21 mouse cellular contexts compared by ENCODE assay signal in genomic region chr7:118143123-118143522, GRCm38 (mm10). TPM values are rescaled to one million over a fixed set of nuclear protein-coding genes. Genes with fewer than 3 reads are reported as not detected.
A peak's percentile ranks its signal among the peaks of the same experiment; 100 is the strongest.
DNase-seq lines count a peak whose midpoint lies in the region; ATAC-seq lines count a peak whose summit lies in the region.
"Had no signal": no experiment of that assay in that cellular context is flagged by ENCODE, and none has a peak within 500 bp of the region (broad histone marks: within the 10 kb centered on the region; RNA-seq: fewer than 3 reads in every experiment).

No protein-coding gene starts in this region.

- ATAC-seq in common myeloid progenitor, adult 5-6 weeks (replicated peaks; ENCODE audit: low read depth, poor library complexity, severe bottlenecking) = 0 out of 2 replicates have a peak, but pooled peaks have one; percentile 22
- ATAC-seq in liver, embryonic 11.5 days (replicated peaks; ENCODE audit: low FRiP score) = peak; percentile 91
- ATAC-seq in liver, embryonic 15.5 days (ENCODE audit: insufficient read depth) = peak; percentile 95
- ATAC-seq in megakaryocyte-erythroid progenitor cell, adult 5-6 weeks (replicated peaks; ENCODE audit: low FRiP score, low TSS enrichment, poor library complexity, severe bottlenecking) = peak; percentile 95
- no peak for ATAC-seq in kidney, embryonic 15.5 days (replicated peaks; ENCODE audit: low FRiP score)
- no peak for ATAC-seq in heart, embryonic 12.5 days (ENCODE audit: insufficient number of reproducible peaks, low FRiP score)
- ATAC-seq: forebrain, postnatal 0 days; hindbrain, embryonic 16.5 days had no signal

- H3K36me3 ChIP-seq in liver, embryonic 11.5 days (ENCODE audit: control insufficient read depth, insufficient read depth, low read length) = peaks cover 24% of the 10 kb centered on the region; the same call in 1 of the 2 replicates
- peaks cover 67% of the 10 kb centered on the region for H3K36me3 ChIP-seq in liver, embryonic 15.5 days (replicated peaks)
- peaks cover 90% of the 10 kb centered on the region for H3K36me3 ChIP-seq in kidney, embryonic 15.5 days
- peaks cover 61% of the 10 kb centered on the region for H3K36me3 ChIP-seq in heart, embryonic 12.5 days

- H3K27me3 ChIP-seq in liver, embryonic 11.5 days (replicated peaks; ENCODE audit: control insufficient read depth, insufficient read depth, low read length) = no peaks in the 10 kb centered on the region
- no peaks in the 10 kb centered on the region for H3K27me3 ChIP-seq in liver, embryonic 15.5 days
- no peaks in the 10 kb centered on the region for H3K27me3 ChIP-seq in kidney, embryonic 15.5 days
- H3K27me3 ChIP-seq in heart, embryonic 12.5 days (replicated peaks) = no peaks in the 10 kb centered on the region
- H3K27me3 ChIP-seq: embryonic facial prominence, embryonic 15.5 days; forebrain, embryonic 12.5 days; heart, embryonic 13.5 days; hindbrain, embryonic 12.5 days had no signal

- H3K27ac ChIP-seq in liver, embryonic 11.5 days (ENCODE audit: low read depth, low read length) = peak overlapping the region; percentile 5; the same call in 1 of the 2 replicates
- H3K27ac ChIP-seq in liver, embryonic 15.5 days (replicated peaks) = peak overlapping the region; percentile 60
- no peak overlapping the region for H3K27ac ChIP-seq in kidney, embryonic 15.5 days
- H3K27ac ChIP-seq in heart, embryonic 12.5 days (ENCODE audit: poor library complexity, severe bottlenecking) = no peak overlapping the region
- H3K27ac ChIP-seq: embryonic facial prominence, embryonic 15.5 days; forebrain, embryonic 12.5 days; heart, embryonic 13.5 days; hindbrain, embryonic 12.5 days had no signal

- WGBS in liver, embryonic 11.5 days = 49% methylated on average over 4 of the region's 4 CpGs
- 29% methylated on average over 4 of the region's 4 CpGs for WGBS in liver, embryonic 15.5 days (ENCODE audit: insufficient replicate concordance)
- 90% methylated on average over 4 of the region's 4 CpGs for WGBS in kidney, embryonic 15.5 days
- 68% methylated on average over 4 of the region's 4 CpGs for WGBS in heart, embryonic 12.5 days

- peak overlapping the region; percentile 33; the same call in 1 of the 2 replicates for H3K4me2 ChIP-seq in liver, embryonic 11.5 days
- H3K4me2 ChIP-seq in liver, embryonic 15.5 days = peak overlapping the region; percentile 21
- no peak overlapping the region for H3K4me2 ChIP-seq in kidney, embryonic 15.5 days
- no peak overlapping the region for H3K4me2 ChIP-seq in heart, embryonic 12.5 days
- H3K4me2 ChIP-seq: embryonic facial prominence, embryonic 15.5 days; forebrain, embryonic 12.5 days; heart, embryonic 13.5 days; hindbrain, embryonic 12.5 days had no signal

- H3K4me1 ChIP-seq in liver, embryonic 11.5 days (replicated peaks; ENCODE audit: control insufficient read depth, insufficient read depth, low read length) = peaks cover 8% of the 10 kb centered on the region
- peaks cover 21% of the 10 kb centered on the region for H3K4me1 ChIP-seq in liver, embryonic 15.5 days (replicated peaks)
- H3K4me1 ChIP-seq in kidney, embryonic 15.5 days = no peaks in the 10 kb centered on the region
- no peaks in the 10 kb centered on the region for H3K4me1 ChIP-seq in heart, embryonic 12.5 days (replicated peaks)
- H3K4me1 ChIP-seq: embryonic facial prominence, embryonic 15.5 days; forebrain, embryonic 12.5 days; heart, embryonic 13.5 days; hindbrain, embryonic 12.5 days had no signal

- no peak overlapping the region for H3K4me3 ChIP-seq in liver, embryonic 11.5 days (ENCODE audit: low read depth, low read length)
- H3K4me3 ChIP-seq in liver, embryonic 15.5 days (replicated peaks) = no peak overlapping the region
- no peak overlapping the region for H3K4me3 ChIP-seq in kidney, embryonic 15.5 days (replicated peaks)
- H3K4me3 ChIP-seq in heart, embryonic 12.5 days = no peak overlapping the region
- H3K4me3 ChIP-seq: embryonic facial prominence, embryonic 15.5 days; forebrain, embryonic 12.5 days; heart, embryonic 13.5 days; hindbrain, embryonic 12.5 days had no signal

- H3K9ac ChIP-seq in liver, embryonic 11.5 days (ENCODE audit: low read depth, low read length) = no peak overlapping the region
- no peak overlapping the region; the same call in 1 of the 2 replicates for H3K9ac ChIP-seq in liver, embryonic 15.5 days
- no peak overlapping the region for H3K9ac ChIP-seq in kidney, embryonic 15.5 days
- H3K9ac ChIP-seq in heart, embryonic 12.5 days = no peak overlapping the region
- H3K9ac ChIP-seq: embryonic facial prominence, embryonic 15.5 days; forebrain, embryonic 12.5 days; forebrain, postnatal 0 days; heart, embryonic 13.5 days; hindbrain, embryonic 12.5 days had no signal

- no peak for DNase-seq in liver, embryonic 11.5 days (ENCODE audit: low spot score)
- DNase-seq in cerebellum, postnatal 25 days = no peak
- no peak for DNase-seq in embryo, embryonic 11 days
- DNase-seq: adrenal gland, adult 8-10 months; adrenal gland, postnatal 36 days; cerebellum, adult 11-12 months; cerebellum, adult 9-10 months; cerebellum, postnatal 36 days; forebrain, postnatal 0 days; gastrocnemius, postnatal 14 days; heart, postnatal 4 days had no signal

- no peaks in the 10 kb centered on the region for H3K9me3 ChIP-seq in liver, embryonic 11.5 days (ENCODE audit: control insufficient read depth, low read length)
- H3K9me3 ChIP-seq in liver, embryonic 15.5 days (replicated peaks) = no peaks in the 10 kb centered on the region
- H3K9me3 ChIP-seq in kidney, embryonic 15.5 days (replicated peaks) = no peaks in the 10 kb centered on the region
- no peaks in the 10 kb centered on the region for H3K9me3 ChIP-seq in heart, embryonic 12.5 days (replicated peaks)
- H3K9me3 ChIP-seq: embryonic facial prominence, embryonic 15.5 days; forebrain, embryonic 12.5 days; heart, embryonic 13.5 days; hindbrain, embryonic 12.5 days had no signal

RNA-seq across cellular contexts. Expression of gene Arl6ip1, which starts 13.7 kb away (rescaled TPM):
- 246 and 295 TPM in 2 replicates for total RNA-seq in common myeloid progenitor, adult 5-6 weeks (2017)
- polyA plus RNA-seq in liver, embryonic 11.5 days (2014; fragmentation: Nextera tagmentation; extraction: Ambion mirVana) = 279 and 288 TPM in 2 replicates
- 250 and 334 TPM in 2 replicates for polyA plus RNA-seq in liver, embryonic 15.5 days (2015; fragmentation: Nextera tagmentation; extraction: Ambion mirVana)
- 64.8 and 88.3 TPM in 2 replicates for total RNA-seq in megakaryocyte-erythroid progenitor cell, adult 5-6 weeks (2014; fragmentation: Nextera tagmentation)
- 72.8 and 122 TPM in 2 replicates for total RNA-seq in megakaryocyte-erythroid progenitor cell, adult 5-6 weeks (2017)
- 517 and 562 TPM in 2 replicates for polyA plus RNA-seq in kidney, embryonic 15.5 days (2015; fragmentation: Nextera tagmentation; extraction: Ambion mirVana)
- polyA plus RNA-seq in heart, embryonic 12.5 days (2016; fragmentation: Nextera tagmentation; extraction: Ambion mirVana) = 369 and 385 TPM in 2 replicates

RNA-seq across cellular contexts. Expression of gene Rps15a, which starts 27.1 kb away (rescaled TPM):
- total RNA-seq in common myeloid progenitor, adult 5-6 weeks (2017) = 793 and 882 TPM in 2 replicates
- 865 and 937 TPM in 2 replicates for polyA plus RNA-seq in liver, embryonic 11.5 days (2014; fragmentation: Nextera tagmentation; extraction: Ambion mirVana)
- 326 and 394 TPM in 2 replicates for polyA plus RNA-seq in liver, embryonic 15.5 days (2015; fragmentation: Nextera tagmentation; extraction: Ambion mirVana)
- total RNA-seq in megakaryocyte-erythroid progenitor cell, adult 5-6 weeks (2014; fragmentation: Nextera tagmentation) = 3,409 and 3,689 TPM in 2 replicates
- 865 and 930 TPM in 2 replicates for total RNA-seq in megakaryocyte-erythroid progenitor cell, adult 5-6 weeks (2017)
- polyA plus RNA-seq in kidney, embryonic 15.5 days (2015; fragmentation: Nextera tagmentation; extraction: Ambion mirVana) = 803 and 853 TPM in 2 replicates
- polyA plus RNA-seq in heart, embryonic 12.5 days (2016; fragmentation: Nextera tagmentation; extraction: Ambion mirVana) = 403 and 415 TPM in 2 replicates

Comparison
In these comparisons a context has a peak if more than half of its experiments do, and no peak if none do; other contexts are left out.
1. ATAC-seq: peak in common myeloid progenitor, adult 5-6 weeks (single experiment), liver, embryonic 11.5 days (single experiment), liver, embryonic 15.5 days (single experiment) and megakaryocyte-erythroid progenitor cell, adult 5-6 weeks (single experiment); none in kidney, embryonic 15.5 days (single experiment) and heart, embryonic 12.5 days (single experiment).
2. H3K27ac ChIP-seq: peak in liver, embryonic 11.5 days (single experiment) and liver, embryonic 15.5 days (single experiment); none in kidney, embryonic 15.5 days (single experiment) and heart, embryonic 12.5 days (single experiment).
3. H3K4me2 ChIP-seq: peak in liver, embryonic 11.5 days (single experiment) and liver, embryonic 15.5 days (single experiment); none in kidney, embryonic 15.5 days (single experiment) and heart, embryonic 12.5 days (single experiment).